Mouse (Mus musculus) heart, embryonic 12.5 days (tissue): Measurements from ENCODE around the gene Gja5. TPM values are rescaled to one million over a fixed set of nuclear protein-coding genes. Genes with fewer than 3 reads are reported as not detected.

ENCODE experiments used
- ATAC-seq: fragments of 200-750 bp; cut with Nextera tagmentation; 2 replicates; pipeline ENCODE4 v1.8.0; 2017; ENCODE audit warnings: moderate TSS enrichment, moderate library complexity; ENCODE audit not compliant: insufficient number of reproducible peaks, low FRiP score
- H3K27ac ChIP-seq: fragments of 300-500 bp; sonication (generic); 2 replicates; pipeline ENCODE4 v1.5.1; 2016; ENCODE audit warnings: mild to moderate bottlenecking, moderate library complexity; ENCODE audit not compliant: poor library complexity, severe bottlenecking
- H3K27me3 ChIP-seq: fragments of 300-500 bp; sonication (generic); replicated peaks from 2 replicates; pipeline ENCODE4 v1.6.1; 2016; ENCODE audit warnings: mild to moderate bottlenecking, moderate library complexity
- H3K36me3 ChIP-seq: fragments of 300-500 bp; sonication (generic); 2 replicates; pipeline ENCODE4 v1.6.1; 2016; ENCODE audit warnings: mild to moderate bottlenecking, moderate library complexity
- H3K4me1 ChIP-seq: fragments of 300-500 bp; sonication (generic); replicated peaks from 2 replicates; pipeline ENCODE4 v1.6.1; 2016; ENCODE audit warnings: mild to moderate bottlenecking
- H3K4me2 ChIP-seq: fragments of 300-500 bp; sonication (generic); 2 replicates; pipeline ENCODE4 v1.6.1; 2016; ENCODE audit warnings: mild to moderate bottlenecking, moderate library complexity
- H3K4me3 ChIP-seq: fragments of 300-500 bp; sonication (generic); 2 replicates; pipeline ENCODE4 v1.5.1; 2016; ENCODE audit warnings: mild to moderate bottlenecking
- H3K9ac ChIP-seq: fragments of 300-500 bp; sonication (generic); 2 replicates; pipeline ENCODE4 v1.6.1; 2016; ENCODE audit warnings: mild to moderate bottlenecking, moderate library complexity
- H3K9me3 ChIP-seq: fragments of 300-500 bp; sonication (generic); replicated peaks from 2 replicates; pipeline ENCODE4 v1.6.1; 2016; ENCODE audit warnings: mild to moderate bottlenecking, moderate library complexity
- WGBS: fragments of 180-500 bp; shearing (Covaris S2); methylation state at CpG from one replicate; pipeline ENCODE4 v1.1.7; 2016; 5-methylcytosine and 5-hydroxymethylcytosine counted together
- polyA plus RNA-seq: library from polyadenylated mRNA; unstranded; fragments of >200 nt; fragmentation: Nextera tagmentation; extraction: Ambion mirVana; gene quantifications from 2 replicates; pipeline ENCODE4 v1.2.1, GENCODE M21; 2016

Gene Gja5
- polyA plus RNA-seq: 150 and 151 TPM in 2 replicates

DNA sequence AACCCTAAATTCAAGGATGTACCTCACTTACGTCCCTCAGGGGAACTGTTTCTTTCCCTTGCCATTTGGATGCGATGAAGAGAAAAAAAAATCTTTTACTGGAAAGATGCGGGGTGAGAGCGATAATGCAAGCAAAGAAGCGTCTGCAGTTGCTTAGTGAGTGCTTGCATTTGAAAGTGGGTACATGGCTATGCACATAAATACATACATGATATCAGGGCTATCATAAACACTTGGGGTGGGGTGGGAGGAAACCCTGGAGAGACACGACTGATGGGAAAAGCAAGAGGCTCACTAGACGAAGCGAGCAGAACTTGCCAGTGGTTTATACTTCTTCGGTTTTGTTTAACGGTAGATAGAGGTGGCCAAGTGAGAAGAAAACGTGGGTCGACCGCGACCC lies at the start of gene Gja5:
TSS of gene Gja5 (plus strand) at position 301 of the 400 bp plus-strand sequence.
- Histone ChIP-seq H3K9me3 (no peaks in the 10 kb centered on the region), H3K36me3 (no peaks in the 10 kb centered on the region), H3K27me3 (peaks cover 15% of the 10 kb centered on the region), H3K4me1 (peaks cover 7% of the 10 kb centered on the region), H3K9ac (peak within 1 kb of the TSS; percentile 91), H3K4me2 (peak within 1 kb of the TSS; percentile 91), H3K27ac (no peak within 1 kb of the TSS), H3K4me3 (peak within 1 kb of the TSS; percentile 90)
- ATAC-seq: no peak
- 16% methylated on average over 14 of the region's 14 CpGs for WGBS

DNA sequence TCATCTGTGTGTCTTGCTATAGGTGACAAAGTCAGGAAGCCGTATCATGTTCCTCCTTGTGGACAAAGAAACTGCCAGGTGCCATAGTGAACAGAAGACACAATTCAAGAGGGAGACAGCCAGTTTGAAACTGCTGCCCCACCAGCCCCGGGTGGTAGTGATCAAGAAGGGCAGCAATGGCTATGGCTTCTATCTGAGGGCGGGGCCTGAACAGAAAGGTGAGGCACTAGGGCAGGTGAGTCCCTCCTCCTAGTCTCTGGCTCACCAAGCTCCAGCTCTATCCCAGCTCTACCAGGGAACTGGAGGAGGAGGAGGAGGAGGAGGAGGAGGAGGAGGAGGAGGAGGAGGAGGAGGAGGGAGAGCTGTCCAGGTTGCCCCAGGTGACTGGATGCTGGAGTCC lies 48.7 kb upstream of the Gja5 start:
- Histone ChIP-seq H3K4me2 (no peak overlapping the region), H3K4me1 (no peaks in the 10 kb centered on the region), H3K9ac (no peak overlapping the region), H3K9me3 (no peaks in the 10 kb centered on the region), H3K36me3 (no peaks in the 10 kb centered on the region), H3K27ac (no peak overlapping the region), H3K27me3 (0 out of 2 replicates have a peak, but pooled peaks cover 4% of the 10 kb centered on the region), H3K4me3 (no peak overlapping the region)
- WGBS: 82% methylated on average over 3 of the region's 3 CpGs
- ATAC-seq: no peak

DNA sequence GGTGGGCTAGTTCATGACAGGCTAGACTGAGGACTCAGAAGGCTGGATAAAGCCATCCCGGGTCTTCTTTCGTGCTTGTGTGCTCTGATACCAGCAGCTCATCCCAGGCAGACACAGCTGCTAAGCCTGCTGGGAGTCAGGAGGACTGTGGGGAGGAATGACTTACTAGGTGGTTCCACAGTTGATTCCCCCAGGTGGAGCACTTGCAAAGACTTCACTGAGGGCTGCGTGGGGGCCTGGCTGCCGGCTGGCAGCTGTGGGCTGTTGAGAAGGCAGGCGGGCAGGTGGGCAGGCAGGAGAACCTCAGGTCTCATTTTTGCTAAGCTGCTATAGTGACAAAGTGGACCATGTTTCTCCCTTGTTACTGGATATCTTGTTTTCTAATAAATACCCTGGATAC lies 44.0 kb upstream of the Gja5 start:
- Histone ChIP-seq H3K27me3 (no peaks in the 10 kb centered on the region), H3K4me1 (no peaks in the 10 kb centered on the region), H3K4me3 (no peak overlapping the region), H3K9ac (no peak overlapping the region), H3K4me2 (no peak overlapping the region), H3K27ac (no peak overlapping the region), H3K9me3 (no peaks in the 10 kb centered on the region), H3K36me3 (no peaks in the 10 kb centered on the region)
- ATAC-seq: no peak
- 86% methylated on average over 5 of the region's 5 CpGs for WGBS

DNA sequence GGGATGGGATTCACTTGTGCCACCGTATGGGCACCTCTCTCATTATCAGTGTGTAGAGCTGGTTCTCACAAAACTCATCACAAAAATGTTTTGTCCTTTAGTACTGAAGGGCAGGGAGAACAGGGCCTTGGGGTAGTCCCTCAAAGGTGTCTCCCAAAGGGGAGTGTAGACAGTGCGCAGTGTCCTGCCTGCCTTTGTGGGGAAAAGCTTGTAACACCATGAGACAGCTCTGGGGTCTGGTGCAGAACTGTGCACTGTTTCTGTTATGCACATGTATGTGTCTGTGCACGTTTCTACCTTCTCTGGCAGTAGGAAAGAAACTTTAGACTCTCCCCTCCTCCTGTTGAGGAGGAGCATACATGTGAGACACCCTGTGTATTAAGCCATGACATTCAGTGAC lies 36.6 kb upstream of the Gja5 start:
- H3K9ac ChIP-seq: no peak overlapping the region
- H3K27me3 ChIP-seq: no peaks in the 10 kb centered on the region
- H3K9me3 ChIP-seq: no peaks in the 10 kb centered on the region
- peaks cover 48% of the 10 kb centered on the region for H3K36me3 ChIP-seq
- no peak overlapping the region for H3K4me3 ChIP-seq
- WGBS: 92% methylated on average over 3 of the region's 3 CpGs
- no peak overlapping the region for H3K4me2 ChIP-seq
- no peaks in the 10 kb centered on the region for H3K4me1 ChIP-seq
- no peak for ATAC-seq
- no peak overlapping the region for H3K27ac ChIP-seq

DNA sequence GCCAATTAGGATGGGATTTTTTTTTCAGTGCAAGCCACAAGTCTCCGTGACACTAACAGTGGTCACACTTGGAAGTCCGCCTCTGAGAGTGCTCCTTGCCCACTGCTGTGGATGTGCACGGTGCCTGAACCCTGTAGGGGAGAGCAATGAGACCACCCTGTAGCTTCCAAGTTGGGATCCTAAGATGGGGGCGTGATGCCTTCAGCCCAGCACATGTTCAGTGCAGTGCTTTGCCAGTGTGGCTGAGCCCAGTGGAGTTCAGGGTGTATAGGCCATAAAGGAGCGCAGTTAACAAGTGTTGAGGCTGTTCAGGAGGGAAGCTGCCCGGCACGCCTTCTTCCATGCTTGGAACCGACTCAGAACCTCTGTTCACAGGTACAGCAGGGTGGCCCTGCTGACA lies 35.9 kb upstream of the Gja5 start:
- no peak overlapping the region for H3K9ac ChIP-seq
- H3K27ac ChIP-seq: no peak overlapping the region
- ATAC-seq: no peak
- H3K36me3 ChIP-seq: peaks cover 55% of the 10 kb centered on the region
- 92% methylated on average over 8 of the region's 8 CpGs for WGBS
- H3K4me2 ChIP-seq: no peak overlapping the region
- H3K27me3 ChIP-seq: no peaks in the 10 kb centered on the region
- no peaks in the 10 kb centered on the region for H3K4me1 ChIP-seq
- H3K9me3 ChIP-seq: no peaks in the 10 kb centered on the region
- H3K4me3 ChIP-seq: no peak overlapping the region

DNA sequence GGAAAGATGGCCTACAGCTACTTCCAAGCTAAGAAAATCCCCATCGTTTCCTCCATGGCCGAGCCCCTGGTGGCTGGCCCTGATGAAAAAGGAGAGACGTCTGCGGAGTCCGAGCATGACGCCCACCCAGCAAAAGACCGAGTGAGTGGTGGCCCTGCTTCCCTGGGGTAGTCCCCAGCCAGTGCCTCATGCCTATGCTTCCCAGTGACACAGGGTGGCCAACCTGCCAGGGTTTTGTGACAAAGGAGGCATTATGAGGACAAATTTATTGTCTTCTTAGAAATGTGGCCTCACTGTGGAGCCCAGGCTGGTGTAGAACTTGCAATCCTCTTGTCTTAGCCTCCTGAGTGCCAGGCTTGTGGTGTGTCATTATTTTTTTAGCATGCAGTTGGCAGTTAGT lies 35.4 kb upstream of the Gja5 start:
- H3K9ac ChIP-seq: no peak overlapping the region
- H3K4me3 ChIP-seq: no peak overlapping the region
- H3K27me3 ChIP-seq: no peaks in the 10 kb centered on the region
- 90% methylated on average over 7 of the region's 7 CpGs for WGBS
- H3K9me3 ChIP-seq: no peaks in the 10 kb centered on the region
- ATAC-seq: no peak
- no peaks in the 10 kb centered on the region for H3K4me1 ChIP-seq
- H3K36me3 ChIP-seq: peaks cover 59% of the 10 kb centered on the region
- H3K27ac ChIP-seq: no peak overlapping the region
- no peak overlapping the region for H3K4me2 ChIP-seq

DNA sequence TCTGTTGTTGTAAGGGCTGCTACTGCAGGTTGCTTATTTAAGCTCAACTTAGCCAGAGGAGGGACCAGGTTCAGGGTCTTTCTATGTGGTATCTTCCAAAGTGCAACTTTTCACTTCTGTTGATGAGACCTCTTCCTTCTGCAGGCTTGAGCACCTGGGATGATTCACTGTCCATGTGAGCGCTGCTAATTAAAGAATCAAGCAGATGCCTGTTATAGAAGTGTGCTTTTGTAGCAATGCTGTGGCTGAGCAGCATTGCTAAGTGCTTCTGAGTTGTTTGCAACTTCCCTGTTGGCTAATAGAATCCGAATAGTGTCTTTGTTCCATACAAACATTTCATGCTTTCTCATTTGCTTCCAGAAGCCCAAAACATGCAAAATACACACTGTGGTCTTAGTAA lies 34.2 kb upstream of the Gja5 start:
- Histone ChIP-seq H3K4me2 (no peak overlapping the region), H3K9me3 (no peaks in the 10 kb centered on the region), H3K27me3 (no peaks in the 10 kb centered on the region), H3K27ac (no peak overlapping the region), H3K36me3 (peaks cover 68% of the 10 kb centered on the region), H3K4me1 (no peaks in the 10 kb centered on the region), H3K4me3 (no peak overlapping the region), H3K9ac (no peak overlapping the region)
- ATAC-seq: no peak
- 86% methylated on average over 2 of the region's 2 CpGs for WGBS

DNA sequence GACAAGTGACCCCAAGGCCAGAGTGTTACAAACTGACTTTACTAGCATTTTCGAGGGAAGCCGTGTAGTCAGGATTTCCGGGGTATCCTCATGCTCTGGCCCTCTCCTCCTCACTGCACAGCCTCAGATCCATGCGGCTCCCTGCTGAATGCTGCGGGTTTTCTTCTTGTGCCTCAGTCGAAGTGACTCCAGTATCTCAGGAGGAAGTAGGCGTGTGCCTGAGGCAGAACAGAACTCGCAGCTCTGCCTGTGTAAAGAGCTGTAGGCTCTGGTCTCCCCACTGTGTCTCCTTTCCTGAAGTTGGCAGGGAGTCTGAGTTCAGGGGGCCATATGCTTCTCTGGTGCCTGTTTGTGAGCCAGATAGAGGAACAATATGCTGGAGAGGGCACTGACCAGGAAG lies 33.4 kb upstream of the Gja5 start:
- H3K9me3 ChIP-seq: no peaks in the 10 kb centered on the region
- peaks cover 73% of the 10 kb centered on the region for H3K36me3 ChIP-seq
- no peaks in the 10 kb centered on the region for H3K4me1 ChIP-seq
- WGBS: 74% methylated on average over 8 of the region's 8 CpGs
- no peak overlapping the region for H3K4me3 ChIP-seq
- no peak for ATAC-seq
- H3K9ac ChIP-seq: no peak overlapping the region
- H3K4me2 ChIP-seq: no peak overlapping the region
- no peak overlapping the region for H3K27ac ChIP-seq
- no peaks in the 10 kb centered on the region for H3K27me3 ChIP-seq

DNA sequence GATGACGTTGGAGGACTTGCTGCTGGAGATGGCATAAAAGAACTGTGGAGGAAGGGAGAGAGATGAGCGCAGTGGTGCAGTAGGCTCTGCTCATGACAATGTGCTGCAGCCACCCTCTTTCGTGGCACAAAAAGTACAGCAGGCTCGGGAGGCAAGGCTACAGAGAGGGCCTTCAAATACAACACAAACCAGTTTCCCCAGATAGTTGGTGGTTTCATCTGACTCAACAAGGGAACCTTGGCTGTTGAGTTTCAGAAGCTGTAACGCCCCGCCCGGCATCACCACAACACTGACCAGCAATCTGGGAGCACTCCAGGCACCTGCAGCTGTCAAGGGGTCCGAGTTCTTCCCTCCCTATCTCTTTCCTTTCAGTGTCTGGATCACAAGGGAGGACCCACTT lies 32.0 kb upstream of the Gja5 start:
- H3K36me3 ChIP-seq: peaks cover 81% of the 10 kb centered on the region
- H3K27me3 ChIP-seq: no peaks in the 10 kb centered on the region
- no peak overlapping the region for H3K4me2 ChIP-seq
- no peaks in the 10 kb centered on the region for H3K9me3 ChIP-seq
- no peaks in the 10 kb centered on the region for H3K4me1 ChIP-seq
- H3K4me3 ChIP-seq: no peak overlapping the region
- no peak overlapping the region for H3K27ac ChIP-seq
- ATAC-seq: no peak
- 91% methylated on average over 8 of the region's 8 CpGs for WGBS
- no peak overlapping the region for H3K9ac ChIP-seq

DNA sequence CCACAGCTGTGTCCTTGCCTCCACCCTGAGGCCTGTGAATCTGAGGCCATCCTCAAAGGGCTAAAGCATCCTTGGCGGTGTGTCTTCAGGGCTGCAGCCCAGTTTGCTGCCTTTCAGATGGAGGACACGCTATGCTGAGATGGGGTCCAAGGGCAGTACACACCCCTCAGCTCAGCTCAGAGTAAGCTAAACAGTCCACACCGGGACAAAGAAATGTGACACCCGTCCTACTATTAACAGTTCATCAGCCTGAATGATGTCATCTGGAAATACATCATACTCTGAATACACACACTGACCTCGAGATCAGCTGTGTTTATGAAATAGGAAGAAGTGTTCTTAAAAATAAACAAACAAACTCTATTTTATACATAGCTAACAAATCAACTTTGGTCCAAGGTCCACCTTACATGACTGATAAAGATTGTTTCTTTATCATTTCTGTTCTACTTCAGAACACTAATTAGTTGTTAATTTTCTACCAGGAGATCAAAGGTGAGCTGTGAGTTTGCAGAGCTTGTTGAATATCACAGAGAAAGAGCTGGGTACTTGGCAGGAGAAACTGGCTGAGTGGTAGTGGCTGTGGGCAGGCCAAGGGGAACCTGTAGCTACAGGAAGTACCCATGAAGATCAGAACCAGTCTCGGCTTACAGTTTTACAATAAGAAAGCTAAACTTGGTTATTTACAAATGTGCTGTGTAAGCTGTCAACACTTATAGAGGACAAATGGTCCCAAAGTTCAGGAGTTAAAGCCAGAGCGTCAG lies 29.5 kb upstream of the Gja5 start:
- no peaks in the 10 kb centered on the region for H3K9me3 ChIP-seq
- H3K9ac ChIP-seq: no peak overlapping the region
- no peak overlapping the region for H3K4me2 ChIP-seq
- no peak overlapping the region for H3K27ac ChIP-seq
- H3K36me3 ChIP-seq: peaks cover 68% of the 10 kb centered on the region
- 81% methylated on average over 7 of the region's 7 CpGs for WGBS
- no peak for ATAC-seq
- H3K27me3 ChIP-seq: no peaks in the 10 kb centered on the region
- no peaks in the 10 kb centered on the region for H3K4me1 ChIP-seq
- H3K4me3 ChIP-seq: no peak overlapping the region

DNA sequence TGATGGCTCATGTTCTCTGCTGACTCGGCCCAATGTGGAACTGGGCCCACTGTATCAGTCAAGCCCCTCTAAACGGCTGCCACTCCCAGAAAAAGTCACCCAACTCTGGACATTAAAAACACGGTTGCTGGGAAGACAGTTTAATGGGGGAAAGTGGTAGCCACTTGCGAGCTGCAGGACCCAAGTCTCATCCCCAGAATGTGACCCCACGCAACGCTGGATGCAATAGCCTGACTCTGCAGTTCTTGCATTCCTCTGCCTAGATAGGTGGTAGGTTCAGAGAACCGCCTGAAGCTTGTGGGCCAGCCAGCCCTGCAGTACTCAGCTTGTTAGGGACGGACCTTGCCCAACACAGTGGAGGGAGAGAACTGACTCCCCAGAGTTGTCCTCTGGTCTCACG lies 25.0 kb upstream of the Gja5 start:
- Histone ChIP-seq H3K9ac (no peak overlapping the region), H3K4me3 (no peak overlapping the region), H3K27me3 (no peaks in the 10 kb centered on the region), H3K36me3 (peaks cover 55% of the 10 kb centered on the region), H3K27ac (no peak overlapping the region), H3K9me3 (no peaks in the 10 kb centered on the region), H3K4me2 (no peak overlapping the region), H3K4me1 (no peaks in the 10 kb centered on the region)
- no peak for ATAC-seq
- 85% methylated on average over 9 of the region's 9 CpGs for WGBS

DNA sequence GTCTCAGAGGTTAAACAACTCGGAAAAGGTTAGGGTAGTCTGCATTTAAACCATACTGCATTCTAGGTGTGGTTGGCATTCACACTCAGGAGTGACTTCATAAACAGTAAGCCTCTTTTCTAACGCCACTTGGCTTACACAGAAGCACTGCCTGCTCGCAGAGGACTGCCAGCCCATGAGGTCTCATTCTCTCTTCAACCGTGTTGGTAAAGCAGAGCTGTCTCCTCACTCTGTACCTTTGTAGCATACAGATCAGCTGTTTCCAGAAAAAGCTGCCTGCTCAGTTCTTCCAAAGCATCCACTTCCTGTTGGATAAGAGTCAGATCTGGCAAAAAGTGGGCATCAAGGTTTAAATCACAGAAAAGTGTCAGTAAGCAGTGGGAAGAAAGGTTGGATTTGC lies 24.1 kb upstream of the Gja5 start:
- Histone ChIP-seq H3K4me1 (no peaks in the 10 kb centered on the region), H3K27me3 (no peaks in the 10 kb centered on the region), H3K9me3 (no peaks in the 10 kb centered on the region), H3K9ac (no peak overlapping the region), H3K36me3 (peaks cover 48% of the 10 kb centered on the region), H3K27ac (no peak overlapping the region), H3K4me2 (no peak overlapping the region), H3K4me3 (no peak overlapping the region)
- no peak for ATAC-seq
- 75% methylated on average over 4 of the region's 4 CpGs for WGBS
